Mouse (Mus musculus): ENCODE measurements at regions not wholly inside any gene's neighbourhood (a gene's known extent, or its start where the extent isn't known, plus 50 kb on each side); places are given as distances from the start of the nearest gene placed in this dataset.

DNA sequence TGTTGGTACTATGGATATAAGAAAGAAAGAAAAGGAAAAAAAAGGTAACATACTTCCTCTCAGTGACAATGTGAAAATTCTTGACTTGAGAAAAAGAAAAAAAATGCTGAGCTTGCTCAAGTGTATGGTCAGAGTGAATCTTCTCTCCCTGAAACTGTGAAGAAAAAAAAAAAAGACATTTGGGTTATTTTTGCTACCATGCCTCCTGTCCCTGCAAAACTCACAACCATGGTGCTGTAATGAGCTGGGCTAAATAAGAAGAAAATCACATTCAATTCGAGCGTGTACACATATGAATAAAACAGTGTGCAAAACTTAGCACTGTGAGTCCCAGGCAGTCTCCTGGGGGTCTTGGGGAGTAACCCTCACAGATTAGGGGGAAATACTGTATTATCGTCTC, 483.3 kb upstream of the Tenm4 start:
- intact Hi-C loops (cut with DNase I; ENCODE audit: low total_unique reads): no loop called here
- no peak for DNase-seq

DNA sequence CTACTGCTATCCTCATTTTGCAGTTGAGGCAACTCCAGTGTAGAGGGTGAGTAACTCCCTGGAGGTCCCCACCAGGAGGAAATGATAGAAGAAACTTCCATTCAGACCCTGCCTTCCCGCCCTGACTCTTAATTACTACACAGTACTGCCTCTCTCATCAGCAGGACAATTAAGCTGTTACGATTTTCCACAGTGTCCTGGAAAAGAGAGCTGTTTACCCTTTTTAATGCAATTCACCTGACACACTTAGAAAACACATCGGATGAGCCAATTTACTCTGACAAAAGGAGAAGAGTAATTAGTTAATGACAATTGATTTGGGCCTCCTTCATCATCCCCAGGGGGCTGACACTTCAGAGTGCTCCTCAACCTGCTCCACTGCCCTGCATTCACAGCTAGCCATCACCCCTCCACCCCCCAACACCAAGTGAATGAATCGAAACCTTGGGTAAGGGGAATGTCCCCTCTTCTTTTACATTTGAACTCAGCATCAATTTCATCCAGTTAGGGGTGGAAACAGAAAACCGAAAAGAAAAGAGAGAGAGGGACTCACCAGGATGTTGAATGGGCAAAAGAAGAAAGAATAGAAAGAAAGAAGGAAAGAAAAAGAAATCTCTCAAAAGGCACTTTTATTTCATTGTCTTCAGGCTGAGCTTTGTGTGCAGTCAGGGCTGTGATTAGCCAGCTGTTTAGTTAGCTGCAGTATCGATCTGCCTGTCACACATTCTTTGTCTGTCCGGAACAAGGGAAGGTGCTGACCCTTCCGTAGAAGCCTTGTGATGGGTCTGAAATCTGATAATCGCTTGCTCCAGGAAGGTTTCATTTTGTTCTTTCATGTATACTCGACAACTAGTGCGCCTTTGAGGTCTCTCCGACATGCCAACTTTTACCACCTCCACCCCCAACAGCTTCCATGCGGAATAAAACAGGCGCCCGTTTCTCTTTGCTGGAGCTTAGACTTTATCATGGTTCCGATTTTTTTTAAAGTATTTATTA, 482.6 kb upstream of the Tenm4 start:
- intact Hi-C loops (cut with DNase I; ENCODE audit: low total_unique reads): no loop called here
- no peak for DNase-seq

DNA sequence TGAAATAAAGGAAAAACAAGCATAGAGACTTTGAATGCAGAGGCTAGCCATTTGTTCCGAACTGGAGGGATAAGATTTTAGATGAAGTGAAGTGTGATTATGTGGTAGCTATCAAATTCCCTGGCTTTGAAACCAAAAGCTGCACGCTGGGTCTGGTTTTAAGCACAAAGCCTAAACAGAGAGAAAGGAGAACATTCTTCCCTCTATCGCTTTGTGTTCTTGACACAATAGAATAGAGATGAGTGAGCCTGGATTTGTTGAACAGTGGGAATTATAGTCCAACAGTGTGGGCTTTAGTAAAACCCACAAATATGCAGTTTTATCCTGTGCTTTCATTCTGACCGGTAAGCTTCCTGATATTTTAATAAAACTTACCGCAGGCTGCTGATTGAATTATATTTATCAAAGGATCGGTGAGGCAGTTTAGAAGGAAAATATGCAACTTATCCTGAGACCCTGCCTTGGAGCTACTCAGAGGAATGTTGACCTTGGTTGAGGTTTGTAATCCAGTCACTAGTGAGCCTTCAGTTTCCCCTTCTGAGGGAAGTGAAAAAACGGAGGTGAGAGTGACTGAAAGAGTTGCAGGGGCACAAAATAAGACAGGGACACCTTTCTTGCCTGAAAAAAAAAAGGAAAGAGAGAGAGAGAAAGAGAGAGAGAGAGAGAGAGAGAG, 481.7 kb upstream of the Tenm4 start:
- intact Hi-C loops (cut with DNase I; ENCODE audit: low total_unique reads): no loop called here
- no peak for DNase-seq

DNA sequence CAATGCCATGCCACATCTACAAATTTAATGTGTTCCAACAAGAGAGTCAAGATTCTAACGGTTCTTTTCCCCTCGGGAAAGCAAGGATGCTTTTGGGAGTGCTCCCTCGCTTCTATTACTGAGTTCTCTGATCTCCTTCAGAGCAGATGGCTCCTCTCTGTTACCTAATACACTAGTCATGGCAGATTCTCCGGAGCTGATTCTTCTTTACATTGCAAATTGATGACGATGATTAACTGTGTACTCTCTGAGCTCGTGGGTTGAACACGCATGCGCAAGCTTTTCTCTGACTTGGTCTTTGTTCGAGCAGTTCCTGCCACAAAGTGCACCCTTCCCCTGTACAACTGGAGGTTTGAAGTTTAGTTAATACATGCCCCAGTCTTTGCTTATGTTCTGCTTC, 471.5 kb upstream of the Tenm4 start:
- no peak for DNase-seq
- intact Hi-C loops (cut with DNase I; ENCODE audit: low total_unique reads): no loop called here

DNA sequence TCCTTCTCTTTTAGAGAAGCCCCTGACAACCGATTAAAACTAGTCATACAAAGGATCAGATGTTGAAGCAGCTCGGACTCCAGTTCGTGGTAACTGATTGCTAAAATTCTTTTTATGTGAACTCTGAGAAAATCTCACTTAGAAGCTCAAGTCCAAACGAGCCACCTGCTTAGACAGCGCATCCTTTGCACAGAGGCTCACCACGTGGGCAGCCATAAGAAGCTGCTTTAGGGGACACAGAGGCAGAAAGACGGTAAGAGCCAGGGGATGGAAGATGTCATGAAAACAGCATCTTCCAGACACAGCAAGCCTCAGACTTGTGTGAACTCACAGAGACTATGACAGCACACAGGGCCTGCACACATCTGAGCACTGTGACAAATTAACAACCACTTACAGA, 461.0 kb upstream of the Tenm4 start:
- DNase-seq: no peak
- intact Hi-C loops (cut with DNase I; ENCODE audit: low total_unique reads): no loop called here

DNA sequence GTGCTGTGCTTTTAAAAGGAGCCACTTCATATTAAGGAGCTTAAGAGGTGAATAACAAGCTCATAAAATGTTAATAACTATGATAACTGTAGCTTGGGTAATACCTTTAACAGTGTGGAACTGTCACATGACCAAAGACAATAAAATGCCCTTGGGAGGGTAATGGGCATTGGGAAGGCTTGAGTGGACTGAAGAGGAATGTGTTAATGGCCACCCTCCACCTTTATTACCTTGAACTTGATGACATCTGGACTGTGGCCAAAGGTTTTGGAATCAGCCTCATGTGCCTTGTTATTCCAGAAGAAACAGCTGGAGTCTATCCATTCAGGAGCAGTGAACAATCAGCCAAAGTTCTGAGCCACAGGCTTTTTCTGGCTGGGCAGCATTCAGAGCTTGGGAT, 451.0 kb upstream of the Tenm4 start:
- intact Hi-C loops (cut with DNase I; ENCODE audit: low total_unique reads): no loop called here
- DNase-seq: no peak

DNA sequence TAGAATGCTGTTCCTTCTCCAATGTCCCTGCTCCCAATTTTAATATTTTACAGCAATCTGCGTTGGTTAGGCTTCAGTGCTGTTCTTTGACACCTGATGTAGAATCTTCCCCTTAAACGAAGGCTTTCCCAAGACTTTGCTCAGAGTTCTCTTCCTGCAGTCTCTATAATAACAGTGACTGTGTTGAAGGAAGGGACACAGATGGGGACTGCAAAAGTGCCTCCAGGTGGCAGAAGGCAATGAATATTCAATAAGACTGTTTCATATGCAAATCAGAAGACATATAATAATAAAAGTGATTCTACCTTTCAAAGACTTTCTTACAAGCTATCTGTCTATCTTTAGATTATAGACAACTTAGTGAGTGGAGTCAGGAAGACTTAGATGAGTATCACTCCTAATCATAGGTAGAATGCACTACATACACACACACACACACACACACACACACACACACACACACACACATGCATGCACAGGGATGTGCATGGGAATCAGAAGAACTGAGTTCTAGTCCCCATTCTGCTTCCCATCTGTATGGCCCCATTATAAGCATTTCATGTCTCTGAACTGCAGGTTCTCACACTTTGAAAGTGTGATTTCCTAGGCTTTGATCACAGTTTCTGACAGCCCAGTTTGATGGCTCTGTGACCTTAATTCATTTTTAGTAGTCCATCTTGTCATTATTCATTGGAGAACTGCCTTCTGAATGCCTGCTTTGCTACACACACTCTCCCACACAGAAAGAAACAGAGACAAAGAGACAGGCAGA, 445.1 kb upstream of the Tenm4 start:
- intact Hi-C loops (cut with DNase I; ENCODE audit: low total_unique reads): no loop called here
- DNase-seq: no peak

DNA sequence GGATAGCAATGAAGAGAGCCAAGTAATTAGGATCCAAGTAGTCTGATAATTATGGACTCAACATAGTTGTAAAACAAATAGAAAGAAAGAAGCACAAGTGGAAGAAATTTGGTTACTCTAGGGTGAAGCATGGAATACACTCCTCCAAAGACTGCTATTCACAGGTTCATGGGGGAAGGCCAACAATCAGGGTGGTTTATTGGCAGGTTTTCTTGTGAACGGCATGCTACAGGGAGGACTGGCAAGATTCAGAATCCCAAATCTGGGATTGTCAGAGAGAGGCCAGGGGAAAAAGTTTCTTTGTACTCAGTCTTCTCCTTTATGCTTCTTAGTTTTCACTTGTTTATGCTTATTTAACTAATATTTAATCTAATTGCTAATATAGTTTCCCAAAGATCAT, 437.2 kb upstream of the Tenm4 start:
- no peak for DNase-seq
- intact Hi-C loops (cut with DNase I; ENCODE audit: low total_unique reads): no loop called here

DNA sequence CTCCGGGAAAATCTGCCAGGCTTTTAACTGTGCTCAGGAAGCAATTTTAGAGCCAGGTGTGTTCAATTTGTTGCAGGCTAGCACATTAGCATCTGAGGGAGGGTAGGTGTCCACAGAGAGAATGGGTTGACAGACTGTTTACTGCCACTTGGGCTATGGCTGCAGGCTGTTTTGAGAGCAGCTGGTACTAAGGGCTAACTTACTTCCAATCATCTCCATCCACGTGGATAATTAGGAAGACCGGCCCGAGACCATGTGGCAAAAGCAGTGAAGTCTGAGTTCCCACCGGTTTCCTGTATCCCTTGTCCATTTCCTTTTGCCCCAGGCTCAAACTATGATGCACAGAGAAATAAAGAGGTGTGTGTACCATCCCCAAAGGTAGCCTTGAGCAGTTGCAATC, 436.5 kb upstream of the Tenm4 start:
- no peak for DNase-seq
- intact Hi-C loops (cut with DNase I; ENCODE audit: low total_unique reads): no loop called here

DNA sequence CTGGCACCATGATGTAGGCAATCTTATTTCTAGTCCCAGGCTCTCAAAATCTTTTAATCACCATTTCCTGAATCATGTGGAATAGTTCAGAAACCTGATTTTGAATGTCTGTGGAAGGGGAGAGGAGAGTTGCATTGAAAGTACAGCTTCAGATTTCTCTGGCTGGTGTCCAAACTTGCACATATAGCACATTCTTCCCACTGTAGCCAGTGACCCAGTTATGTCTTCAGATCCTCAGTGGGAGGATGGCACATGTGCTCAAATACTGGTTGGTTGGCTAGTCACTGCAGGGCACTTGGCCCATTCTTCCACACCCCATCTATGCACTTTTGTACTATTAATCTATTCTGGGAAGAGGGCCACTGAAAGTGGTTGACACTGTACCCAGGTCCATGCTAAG, 434.3 kb upstream of the Tenm4 start:
- DNase-seq: no peak
- intact Hi-C loops (cut with DNase I; ENCODE audit: low total_unique reads): no loop called here

DNA sequence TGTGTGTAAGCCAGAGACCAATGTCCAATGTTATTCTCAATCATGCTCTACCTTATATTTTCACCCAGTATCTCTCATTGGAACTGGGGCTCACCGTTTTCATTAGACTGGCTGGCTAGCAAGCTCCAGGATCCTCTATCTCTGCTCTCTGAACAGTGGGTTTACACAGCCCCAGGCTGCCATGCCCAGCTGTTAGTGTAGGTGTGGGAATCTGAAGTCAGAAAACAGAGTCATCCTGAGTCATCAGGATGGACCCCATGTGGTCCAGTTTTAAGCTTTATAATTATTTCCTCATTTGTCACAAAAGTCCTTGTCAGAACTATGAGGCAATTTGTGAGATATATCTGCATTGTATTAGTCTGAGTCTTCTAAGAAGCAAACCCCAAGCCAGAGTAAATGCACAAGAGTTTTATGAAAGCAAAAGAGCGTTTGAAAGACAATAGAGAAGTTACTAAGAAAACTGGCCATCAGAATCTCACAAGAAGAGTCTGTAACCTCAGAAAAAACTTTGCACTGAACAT, 432.3 kb upstream of the Tenm4 start:
- intact Hi-C loops (cut with DNase I; ENCODE audit: low total_unique reads): no loop called here
- no peak for DNase-seq

DNA sequence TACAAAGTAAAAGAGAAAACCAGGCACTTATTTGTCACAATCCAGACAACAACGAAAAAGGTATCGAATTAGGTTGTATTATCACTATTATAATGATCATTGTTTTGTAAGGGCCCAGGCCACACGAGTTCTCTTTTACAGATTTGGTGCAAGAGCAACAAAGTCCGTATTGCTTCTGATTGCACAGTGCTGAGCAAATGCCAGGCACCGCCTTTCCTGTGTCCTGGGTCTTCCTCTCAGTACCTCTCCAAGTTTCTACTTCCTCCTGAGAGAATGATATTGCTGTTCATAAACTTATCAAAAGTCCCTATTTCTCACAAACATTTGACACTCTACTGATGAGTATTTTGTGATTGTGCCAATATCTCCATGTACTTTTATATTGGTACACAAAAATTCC, 431.3 kb upstream of the Tenm4 start:
- intact Hi-C loops (cut with DNase I; ENCODE audit: low total_unique reads): no loop called here
- no peak for DNase-seq

DNA sequence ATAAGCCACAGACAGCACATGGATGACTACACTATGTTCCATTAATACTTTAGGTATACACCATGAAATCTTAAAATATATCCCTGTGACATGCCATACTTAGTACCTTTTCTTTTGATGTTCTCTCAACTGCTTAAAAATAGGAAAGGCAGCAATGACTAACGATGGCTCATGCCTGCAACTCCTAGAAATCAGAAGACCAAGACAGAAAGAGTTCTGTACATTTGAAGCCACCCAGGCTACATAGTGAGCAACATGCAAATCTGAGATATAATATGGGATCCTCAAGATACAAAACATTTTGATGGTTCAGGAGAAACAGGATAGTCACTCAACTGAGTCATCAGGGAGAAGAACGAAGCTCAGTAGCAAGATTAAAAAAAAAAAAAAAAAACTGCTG, 412.7 kb upstream of the Tenm4 start:
- intact Hi-C loops (cut with DNase I; ENCODE audit: low total_unique reads): no loop called here
- no peak for DNase-seq

DNA sequence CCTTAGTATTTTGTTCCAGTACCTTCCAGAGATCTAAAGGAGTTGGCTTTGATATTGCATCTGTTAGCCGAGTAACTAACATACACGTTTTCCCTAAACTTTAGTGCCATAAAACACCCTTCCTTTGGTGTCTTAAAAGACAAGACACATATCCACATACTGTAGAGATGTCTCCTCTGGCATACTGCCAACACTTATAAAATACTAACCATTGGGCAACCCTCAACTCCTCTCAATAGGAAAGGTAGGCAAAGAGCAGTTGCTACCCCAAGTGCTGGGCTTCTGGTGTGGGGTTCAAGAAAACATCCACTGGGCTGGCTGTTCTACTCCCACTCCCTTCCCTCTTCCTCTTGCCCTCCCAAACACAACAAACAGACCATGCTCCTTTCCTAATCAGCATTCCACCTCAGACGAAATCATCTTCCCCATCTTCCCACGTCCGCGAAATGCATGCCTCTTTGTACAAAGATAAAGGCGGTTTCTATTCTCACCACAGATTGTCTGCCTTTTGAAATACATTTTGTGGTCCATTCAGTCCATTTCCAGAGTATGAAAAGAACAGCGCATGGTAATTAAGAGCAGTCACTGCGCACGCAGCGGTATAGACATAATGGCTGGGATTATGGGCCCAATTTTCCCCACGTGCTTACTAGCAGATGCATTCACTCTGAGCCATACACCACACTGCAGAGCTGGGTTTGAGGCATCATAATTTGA, 409.9 kb upstream of the Tenm4 start:
- no peak for DNase-seq
- intact Hi-C loops (cut with DNase I; ENCODE audit: low total_unique reads): no loop called here

DNA sequence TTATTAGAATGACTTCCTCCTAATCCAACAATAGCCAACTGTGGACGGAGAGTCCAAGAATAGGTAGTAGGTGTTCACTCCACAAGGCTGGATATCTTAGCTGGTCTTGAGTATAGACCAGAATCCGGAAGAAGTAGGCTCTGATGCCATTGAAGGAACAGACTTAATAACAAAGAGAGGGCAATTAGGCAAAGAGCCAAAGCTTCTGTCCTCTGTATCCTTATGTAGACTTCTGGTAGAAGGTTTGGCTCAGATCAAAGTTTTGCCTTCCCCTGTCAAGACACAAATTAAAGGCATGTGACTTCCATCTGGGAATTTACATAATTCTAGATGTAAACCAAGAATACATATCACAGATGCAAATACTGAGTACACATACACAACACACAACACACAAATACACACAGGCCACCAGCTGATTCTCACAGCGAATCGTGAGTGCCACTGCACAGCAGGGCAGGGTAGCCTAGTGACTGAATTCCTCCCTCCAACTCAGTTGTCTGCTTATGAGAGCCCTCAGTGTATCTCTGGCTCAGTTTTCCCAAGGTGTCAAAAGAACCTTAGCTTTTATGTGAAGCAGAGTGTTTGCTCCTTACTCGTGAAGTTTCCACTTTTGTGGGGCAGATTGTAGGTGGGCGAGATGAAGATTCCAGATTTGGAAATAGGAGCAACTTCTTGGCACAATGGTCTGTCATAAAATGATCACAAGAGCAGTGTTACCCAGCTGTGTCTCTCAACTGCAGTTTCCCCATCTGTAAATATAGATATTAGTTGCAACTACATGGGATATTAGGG, 404.5 kb upstream of the Tenm4 start:
- no peak for DNase-seq
- intact Hi-C loops (cut with DNase I; ENCODE audit: low total_unique reads): no loop called here

DNA sequence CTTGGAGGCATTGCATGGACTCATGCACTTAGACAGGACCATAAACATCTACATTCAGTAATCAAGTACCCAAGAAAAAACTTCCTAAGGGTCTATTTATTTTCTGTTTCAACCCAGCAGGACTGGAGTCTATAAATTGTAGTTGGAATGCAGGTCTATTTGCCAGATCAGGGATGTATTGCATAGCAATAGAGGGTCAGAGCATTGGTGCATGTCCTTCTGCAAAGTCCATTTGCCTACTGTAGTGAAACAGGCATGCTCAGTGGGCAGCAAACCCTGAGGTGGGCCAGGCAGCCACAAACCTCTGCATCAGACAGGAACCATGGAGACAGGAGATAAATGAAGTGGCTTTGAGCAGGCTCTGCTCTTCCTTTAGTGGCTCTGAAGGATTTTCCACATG, 386.5 kb upstream of the Tenm4 start:
- no peak for DNase-seq
- intact Hi-C loops (cut with DNase I; ENCODE audit: low total_unique reads): no loop called here

DNA sequence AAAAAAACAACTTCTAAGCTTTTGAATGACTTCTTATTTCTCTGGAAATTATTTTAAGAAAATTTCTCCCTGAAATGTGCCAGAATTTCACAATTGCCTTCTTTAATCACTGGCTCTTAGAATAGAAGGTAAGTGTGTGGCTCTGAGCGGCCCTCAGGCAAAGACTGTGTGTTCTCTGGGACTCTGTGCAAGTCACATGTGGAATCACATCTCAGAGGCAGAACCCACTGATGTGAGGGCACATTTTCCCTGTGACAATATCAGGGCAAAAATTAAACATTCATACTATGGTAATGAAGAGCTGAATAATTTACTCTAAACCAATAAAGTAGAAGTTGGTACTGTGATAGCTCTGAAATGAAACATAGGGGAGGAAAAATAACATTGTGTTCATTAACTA, 383.5 kb upstream of the Tenm4 start:
- no peak for DNase-seq
- intact Hi-C loops (cut with DNase I; ENCODE audit: low total_unique reads): no loop called here

DNA sequence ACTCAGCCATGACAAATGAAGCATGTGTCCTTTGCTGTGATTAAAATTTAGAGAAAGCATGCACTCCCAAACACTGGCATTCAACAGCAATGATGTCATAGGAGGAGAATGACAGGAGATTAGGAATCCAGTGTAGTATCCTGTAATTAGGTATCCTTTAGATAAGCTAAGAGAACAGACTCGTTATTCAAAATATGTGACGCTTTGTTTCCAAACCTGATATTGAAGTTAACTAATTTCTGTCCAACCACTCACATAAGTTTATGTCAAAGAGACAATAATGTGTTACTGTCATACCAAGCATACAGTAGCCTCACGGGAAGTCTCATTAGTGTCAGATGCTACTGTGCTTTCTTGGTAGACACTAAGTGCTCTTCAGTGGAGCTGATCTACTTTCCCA, 383.1 kb upstream of the Tenm4 start:
- no peak for DNase-seq
- intact Hi-C loops (cut with DNase I; ENCODE audit: low total_unique reads): no loop called here

DNA sequence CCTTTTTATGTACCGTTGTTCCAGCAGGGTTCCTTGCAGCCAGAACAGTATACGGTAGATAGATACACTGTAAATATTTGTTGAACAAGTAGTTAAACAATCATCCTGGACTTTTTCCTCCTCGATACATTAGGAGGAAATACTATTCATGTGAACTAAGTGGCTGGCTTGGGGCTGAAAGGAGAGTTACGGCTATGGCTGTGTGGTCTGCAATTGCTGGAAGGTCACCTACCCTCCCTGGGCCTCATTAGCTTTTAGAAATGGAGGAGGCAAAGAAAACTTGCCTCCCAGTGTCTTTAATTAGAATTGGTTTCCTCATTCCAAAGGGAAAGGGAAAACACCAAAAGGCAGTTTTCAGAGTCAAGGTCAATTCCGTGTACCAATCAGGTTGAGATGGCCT, 381.6 kb upstream of the Tenm4 start:
- DNase-seq: no peak
- intact Hi-C loops (cut with DNase I; ENCODE audit: low total_unique reads): no loop called here

All from gastrocnemius, postnatal 14 days (tissue).